Mouse (Mus musculus) brain, embryonic 18.5 days (tissue): ENCODE measurements at regions not wholly inside any gene's neighbourhood (a gene's known extent, or its start where the extent isn't known, plus 50 kb on each side); places are given as distances from the start of the nearest gene placed in this dataset.
"Not testable (repeated sequence)": the region's sequence is repeated elsewhere in the genome, so short reads cannot be mapped to it uniquely, and the experiment has no call there.

Source experiments
- DNase-seq: peaks from one replicate; pipeline ENCODE4 v3.0.0-alpha.2; 2012; ENCODE audit warnings: low read depth, low spot score

DNA sequence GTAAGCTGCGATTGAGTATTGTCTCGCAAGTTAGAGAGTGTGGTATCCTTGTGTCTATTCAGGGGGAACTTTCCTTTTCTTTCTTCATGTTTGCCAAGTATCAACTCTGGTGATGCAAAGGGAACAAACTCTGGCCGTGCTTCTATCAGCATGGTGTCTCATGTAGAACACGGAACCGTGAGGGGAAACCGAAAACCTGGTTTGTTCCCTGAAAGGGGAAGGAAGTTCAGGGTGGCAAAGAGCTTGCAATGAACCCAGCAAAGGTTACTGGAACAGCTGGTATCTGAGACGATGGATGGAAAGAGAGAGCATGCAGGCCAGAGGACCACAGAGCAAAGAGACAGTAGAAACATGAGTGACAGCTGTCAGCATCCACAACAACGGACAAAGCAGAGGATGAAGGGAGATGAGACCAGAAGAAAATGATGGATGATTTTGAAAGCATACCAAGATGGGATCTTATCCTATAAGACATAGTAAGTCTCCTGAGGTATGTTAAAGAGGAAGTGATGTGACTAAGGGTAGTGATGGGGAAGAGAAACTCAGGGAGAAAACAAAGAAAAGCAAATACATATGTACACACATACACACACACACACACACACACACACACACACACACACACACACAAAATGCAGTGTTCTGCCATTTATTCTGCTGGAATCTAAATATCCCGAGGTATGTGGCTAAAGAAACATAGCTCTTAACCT is 199.8 kb upstream of the Peli2 start:
- DNase-seq = no peak

DNA sequence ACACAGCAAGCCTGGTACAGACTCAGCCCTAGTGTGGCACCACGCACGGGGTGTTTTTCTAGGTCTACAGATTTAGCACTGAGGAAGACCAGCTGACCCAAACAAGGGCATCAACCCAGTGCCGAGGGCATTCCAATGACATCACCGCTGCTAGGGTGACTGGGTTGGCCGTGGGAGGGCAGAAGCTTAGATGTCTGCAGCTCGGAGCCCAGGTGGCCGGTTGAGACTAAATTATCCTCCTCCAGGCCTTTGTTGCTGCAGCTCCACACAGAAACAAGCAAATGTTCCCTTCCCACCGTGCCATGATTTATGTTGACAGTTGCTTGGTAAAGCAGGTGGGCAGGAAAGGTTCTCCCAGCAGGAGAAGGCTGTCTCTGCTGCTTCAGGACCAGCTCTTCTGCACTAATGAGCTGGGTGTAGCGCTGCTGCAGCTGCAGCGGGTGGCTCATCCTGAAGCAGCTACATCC is 198.8 kb upstream of the Peli2 start:
- DNase-seq = no peak

DNA sequence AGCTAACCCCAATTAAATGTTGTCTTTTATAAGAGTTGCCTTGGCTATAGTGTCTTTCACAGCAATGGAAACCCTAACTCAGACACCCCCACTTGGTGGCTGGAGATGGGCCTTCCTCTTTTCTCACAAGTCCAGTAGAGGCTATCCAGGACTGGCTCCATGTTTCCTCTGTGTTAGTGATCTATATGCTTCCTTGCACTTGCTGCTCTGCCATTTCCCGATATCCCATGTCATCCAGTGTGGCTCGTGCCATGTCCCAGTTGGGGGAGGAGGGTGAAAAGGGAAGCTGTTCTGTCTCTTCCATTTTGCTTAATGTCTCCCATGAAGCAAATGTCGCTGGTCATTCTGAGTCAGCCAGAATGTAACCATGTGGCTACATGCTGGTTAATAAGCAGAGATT is 194.2 kb upstream of the Peli2 start:
- no peak for DNase-seq

DNA sequence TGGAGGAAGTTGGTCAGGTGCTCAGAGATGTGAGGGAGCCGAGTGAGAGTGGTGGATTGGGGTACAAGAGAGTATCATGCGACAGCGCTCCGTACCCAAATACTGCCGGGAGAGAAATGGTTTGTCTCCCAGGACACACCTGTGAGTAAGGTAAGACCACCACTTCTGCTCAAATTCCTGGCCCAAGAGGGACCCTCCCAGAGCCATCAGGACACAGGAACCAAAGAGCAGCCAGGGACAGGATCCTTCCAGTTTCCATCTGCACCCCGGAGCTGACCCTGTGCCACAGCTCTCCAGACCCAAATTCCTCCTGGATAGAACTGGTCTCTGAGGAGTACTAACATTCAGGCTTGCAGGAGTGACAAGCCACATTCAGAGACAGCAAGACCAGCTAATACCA is 185.2 kb upstream of the Peli2 start:
- no peak for DNase-seq

DNA sequence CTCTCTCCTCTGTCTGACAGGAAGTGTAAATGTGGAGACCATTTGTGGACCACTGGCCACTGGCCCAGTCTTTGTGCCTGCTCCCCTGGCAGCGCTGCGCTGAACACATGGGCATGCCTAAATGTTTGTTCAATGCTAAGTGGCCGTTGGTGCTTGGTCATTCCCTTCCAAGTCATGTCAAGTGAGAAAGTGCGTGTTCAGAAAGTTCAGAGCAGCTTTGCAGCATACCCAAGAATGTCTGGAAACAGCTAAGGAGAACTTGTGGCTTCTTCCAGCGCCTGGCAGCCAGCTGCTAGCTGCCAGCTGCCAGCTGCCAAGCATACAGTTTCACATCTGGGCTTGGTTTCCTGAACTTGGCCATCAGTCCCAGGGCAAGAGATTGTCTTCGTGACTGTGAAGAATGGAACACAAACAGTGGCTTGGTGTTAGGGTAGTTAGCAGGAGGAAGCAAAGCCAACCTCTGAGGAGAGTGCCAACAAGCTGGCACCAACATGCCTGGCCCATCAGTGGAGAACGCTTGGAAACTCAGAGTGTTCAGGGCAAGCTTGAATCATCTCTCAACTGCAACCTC is 183.5 kb upstream of the Peli2 start:
- DNase-seq = no peak

DNA sequence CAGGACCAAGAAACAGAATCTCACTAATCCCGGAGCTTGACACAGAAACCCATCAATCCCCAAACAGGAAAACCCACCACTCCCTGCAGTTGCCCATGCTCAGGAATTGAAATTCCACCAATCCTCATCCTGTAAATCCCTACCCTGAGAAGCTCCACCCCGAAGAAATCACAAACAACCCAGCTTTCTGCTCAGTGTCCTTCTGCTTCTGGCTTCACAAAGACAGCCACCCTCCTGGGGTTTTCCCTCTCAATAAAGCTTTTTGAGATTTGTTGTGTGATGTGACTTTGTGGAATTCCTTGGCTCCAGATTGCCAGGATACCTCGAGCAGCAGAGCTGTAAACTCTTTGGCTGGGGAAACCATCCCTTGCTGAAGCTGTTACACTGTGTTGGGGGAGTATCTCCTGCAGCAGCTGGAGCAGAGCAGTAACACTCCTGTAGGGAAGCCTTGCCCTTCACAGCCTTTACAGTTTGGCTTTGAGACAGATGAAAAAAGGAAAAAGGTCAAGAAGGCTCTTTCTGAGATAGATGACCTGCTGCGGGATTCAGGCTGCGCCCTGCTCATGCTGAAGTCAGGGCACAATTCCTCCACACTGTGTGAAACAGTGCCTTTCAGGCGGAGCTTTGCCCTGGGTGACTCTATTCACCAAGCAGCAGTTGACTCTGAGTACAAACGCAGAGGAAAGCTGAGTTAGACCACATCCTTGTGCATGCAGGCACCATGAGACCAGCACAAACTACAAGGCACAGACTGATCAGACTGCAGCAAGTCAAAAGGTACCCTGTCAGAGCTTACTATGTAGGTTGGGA is 180.6 kb upstream of the Peli2 start:
- no peak for DNase-seq

DNA sequence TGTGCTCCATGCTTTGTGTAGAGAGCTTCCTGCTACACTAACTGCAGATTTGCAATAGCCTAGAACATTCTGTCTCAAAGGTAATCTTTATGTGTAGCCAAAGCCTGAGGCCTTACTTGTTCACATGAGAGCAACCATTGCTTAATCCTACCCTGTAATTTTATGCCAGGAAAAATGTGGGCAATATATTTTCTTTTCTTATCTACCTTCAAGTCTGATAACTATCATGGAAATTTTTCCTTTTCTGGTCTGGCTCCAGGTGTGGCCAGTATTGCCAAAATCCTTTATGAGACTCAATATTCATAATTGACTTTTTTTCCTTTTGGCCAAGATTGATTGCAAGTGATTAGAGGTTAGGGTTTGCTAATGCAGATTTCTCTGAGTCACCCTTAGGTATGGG is 178.0 kb upstream of the Peli2 start:
- DNase-seq = no peak

DNA sequence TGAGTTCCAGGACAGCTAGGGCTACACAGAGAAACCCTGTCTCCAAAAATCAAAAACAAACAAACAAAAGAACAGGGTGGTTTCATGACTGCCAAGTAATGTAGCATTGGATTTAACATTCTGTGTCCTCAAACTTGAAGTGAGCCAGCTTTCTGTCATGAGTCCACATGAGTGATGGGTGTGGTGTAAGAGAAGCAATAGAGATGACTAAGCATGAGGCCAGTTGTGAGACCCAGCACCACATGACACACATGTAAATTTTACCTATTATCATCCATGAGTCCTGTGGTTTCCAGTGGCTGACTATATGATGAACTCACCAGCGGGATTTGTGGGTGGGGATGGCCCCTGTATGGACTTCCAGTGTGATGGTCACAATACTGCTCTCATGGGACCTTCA is 176.0 kb upstream of the Peli2 start:
- DNase-seq = no peak

DNA sequence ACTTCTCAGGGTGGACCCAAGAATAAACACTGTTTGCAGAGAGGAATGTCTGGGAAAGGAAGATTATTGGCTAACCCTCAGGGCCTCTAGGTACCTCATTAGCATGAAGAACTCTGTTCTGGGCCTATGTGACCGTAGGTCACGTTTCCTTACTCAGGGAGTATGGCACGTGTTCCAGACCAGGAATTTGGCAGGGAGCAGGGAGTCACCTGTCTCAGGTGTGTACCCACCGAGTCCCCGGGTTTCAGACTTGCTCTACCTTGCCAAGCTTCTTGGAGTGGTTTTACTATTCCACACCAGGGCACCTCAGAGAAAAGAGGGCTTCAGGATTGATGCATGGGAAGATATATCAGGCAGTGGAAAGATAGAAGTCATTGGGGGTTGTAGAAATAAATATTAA is 169.6 kb upstream of the Peli2 start:
- no peak for DNase-seq

DNA sequence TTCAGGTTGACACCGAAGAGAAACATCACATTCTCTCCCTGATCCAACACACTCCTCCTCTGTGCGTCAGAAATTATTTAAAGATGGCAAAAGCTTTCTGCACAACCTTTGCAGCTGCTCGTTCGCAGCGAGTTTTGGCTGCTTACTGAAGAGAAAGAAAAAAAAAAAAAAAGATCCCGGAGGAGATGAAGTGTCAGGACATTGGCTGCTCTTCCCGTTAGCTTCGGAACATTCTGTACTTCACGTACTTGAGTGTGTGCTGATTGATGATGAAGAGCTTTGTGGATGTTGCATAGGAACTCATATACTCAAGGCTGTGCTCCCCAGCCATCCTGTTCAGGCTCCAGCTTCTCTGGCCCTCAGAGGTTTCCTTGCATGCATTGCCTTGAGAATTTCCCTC is 162.5 kb upstream of the Peli2 start:
- DNase-seq = no peak

DNA sequence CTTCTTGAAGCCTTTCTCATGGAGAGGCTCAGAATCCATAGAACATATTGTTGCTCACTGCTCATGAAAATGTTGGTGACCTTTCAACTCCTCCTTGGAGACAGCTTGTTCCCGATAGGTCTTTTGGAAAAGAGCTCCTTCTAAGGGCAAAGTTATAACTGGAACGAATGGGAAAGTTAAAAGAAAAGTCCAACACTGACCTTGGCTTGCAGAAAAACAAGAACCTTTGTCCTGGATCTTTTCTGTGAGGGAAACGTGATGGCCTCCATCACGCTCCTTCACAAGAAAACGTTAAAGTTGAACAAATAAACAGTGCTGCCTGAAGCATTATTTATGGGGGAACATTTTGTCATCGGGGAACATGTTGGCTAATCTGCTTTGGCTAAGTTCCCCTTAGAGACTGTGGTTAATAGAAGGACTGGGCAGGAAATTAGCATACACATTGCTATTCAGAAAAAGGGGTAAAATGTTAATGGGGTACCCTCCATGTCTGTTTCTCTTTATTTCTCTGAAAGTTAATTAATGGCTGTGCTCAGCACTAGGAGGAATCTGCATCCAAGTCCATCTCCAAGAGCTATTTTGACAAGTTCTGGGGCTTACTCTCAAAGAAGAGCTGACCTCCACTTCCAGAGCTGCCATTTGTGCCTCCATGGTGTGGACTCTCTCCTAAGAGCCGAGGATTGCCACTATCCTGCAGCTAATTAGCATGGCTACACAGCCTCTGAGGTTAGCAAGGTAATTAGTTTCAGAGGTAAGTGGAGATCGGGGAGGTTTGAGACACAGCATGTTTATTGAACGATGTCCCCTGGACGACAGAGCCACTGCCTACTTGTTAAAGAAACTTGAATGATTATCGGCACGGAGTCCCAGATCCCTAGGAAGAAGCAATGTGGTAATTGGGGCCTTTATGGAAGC is 161.0 kb upstream of the Peli2 start:
- no peak for DNase-seq

DNA sequence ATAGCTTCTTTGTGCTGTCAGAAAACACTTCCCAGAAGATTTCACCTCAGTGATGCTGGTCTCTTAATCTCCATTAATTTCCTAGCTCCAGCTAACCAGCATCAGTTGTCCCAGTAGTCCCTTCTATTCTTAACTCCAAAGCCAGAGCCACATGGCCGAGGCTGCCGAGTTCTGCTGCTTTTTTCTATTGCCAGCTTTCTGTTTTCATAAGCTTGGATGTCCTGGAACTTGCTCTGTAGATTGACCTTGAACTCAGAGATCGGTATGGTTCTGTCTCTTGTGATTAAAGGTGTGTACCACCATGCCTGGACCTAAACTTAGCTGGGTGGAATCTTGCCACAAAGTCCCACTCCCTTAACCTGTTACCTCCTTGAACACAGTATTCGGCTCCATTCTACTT is 155.8 kb upstream of the Peli2 start:
- DNase-seq = not testable (repeated sequence)

DNA sequence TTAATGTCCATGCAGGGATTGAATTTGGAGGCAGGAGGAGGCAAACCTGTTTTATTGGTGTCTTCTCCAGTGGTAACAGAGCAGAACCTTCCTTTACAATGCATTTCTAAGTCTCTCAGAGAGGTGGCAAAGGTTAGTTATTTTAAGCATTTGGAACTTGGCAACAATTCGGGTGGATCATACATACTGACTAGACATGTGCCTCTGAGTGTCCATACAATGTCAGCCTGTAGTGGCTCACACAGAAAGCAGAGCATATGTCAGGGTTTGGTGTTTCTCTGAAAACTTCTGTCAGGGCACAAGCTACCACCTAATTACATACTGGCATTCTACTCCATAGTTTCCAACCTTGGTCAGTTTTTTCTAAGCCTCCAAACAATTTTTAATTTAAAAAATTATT is 150.8 kb upstream of the Peli2 start:
- DNase-seq = no peak

DNA sequence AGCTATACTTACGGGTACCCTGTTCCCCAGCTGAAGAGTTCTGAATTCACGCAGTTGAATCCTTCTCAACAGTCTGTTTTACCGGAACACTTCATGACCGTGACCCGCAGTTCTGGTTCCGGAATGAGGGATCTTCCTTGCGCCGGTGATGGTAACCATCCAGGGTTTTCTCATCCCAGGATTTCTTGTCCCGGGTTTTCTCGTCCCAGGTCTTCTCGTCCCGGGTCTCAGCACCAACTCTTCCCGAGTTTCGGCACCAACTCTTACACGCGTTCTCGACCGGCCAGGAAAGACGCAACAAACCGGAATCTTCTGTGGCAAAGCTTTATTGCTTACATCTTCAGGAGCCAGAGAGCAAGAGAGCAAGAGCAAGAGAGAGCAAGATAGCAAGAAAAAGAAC is 147.5 kb upstream of the Peli2 start:
- DNase-seq = not testable (repeated sequence)

DNA sequence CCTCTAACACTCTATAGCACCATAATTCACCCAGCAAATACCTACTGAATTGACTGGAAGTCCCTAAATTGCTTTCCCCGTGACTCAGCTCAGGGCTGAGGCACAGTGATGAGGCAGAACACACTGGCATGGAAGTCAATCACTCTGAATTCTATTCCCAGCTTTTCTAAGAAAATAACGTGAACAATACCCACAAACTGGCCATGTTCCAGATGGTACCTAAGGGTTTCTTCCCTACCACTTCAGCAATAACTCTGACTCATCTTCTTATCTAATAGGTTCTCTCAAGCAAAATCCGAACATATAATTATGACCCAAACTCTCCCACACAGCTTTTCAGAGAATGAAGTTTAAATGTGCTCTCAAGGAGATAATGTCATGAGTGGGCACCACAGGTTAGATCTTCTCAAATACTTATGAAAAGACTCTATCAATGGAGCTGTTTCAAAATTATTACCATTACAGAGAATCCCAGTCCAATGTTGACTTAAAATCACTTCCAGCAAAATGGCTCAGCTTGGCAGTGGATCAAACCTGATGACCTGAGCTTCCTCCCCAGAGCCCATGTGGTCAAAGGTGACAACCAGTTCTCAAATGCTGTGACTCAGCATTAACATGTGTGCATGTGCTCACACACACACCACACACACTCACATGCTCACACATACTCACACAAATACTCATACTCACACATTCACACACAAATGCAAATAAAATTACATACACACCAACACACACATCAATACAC is 137.5 kb upstream of the Peli2 start:
- DNase-seq = no peak

DNA sequence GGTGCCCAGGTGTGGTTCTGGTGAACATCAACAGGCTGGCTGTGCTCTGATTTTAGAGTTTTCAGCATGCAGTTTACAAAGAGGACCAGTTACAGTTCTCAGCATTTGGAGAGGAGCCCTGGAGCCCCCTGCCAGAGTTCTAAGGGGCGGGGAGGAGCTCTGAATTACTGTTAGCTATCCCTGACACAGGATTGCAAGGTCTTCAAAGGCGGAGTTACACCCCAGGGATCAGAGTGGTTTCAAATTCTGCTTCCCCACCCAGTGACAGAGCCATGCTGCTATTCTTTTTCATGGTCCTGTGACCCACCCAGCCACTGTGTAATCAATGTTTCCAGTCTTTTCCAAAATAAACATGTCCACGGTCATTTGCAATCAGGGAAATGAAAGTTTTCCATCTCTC is 134.1 kb upstream of the Peli2 start:
- no peak for DNase-seq

DNA sequence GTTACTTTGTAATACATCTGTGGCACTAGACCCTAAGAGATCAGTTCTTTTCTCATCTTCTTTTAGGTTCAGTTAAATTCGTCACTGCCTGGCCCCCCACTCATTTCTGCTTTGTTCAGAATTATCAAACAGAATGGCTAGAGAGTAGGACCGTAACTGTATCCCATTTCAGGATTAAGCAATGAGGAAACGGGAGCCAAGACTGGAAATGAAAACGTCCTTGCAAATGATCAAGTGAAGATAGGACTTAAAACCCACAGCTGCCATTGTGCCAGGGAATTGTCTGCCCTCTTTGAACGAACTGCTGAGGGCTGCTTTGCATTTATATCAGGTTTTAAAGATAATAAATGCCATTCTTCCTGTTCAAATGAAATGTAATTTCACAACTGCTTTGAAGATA is 133.7 kb upstream of the Peli2 start:
- DNase-seq = no peak

DNA sequence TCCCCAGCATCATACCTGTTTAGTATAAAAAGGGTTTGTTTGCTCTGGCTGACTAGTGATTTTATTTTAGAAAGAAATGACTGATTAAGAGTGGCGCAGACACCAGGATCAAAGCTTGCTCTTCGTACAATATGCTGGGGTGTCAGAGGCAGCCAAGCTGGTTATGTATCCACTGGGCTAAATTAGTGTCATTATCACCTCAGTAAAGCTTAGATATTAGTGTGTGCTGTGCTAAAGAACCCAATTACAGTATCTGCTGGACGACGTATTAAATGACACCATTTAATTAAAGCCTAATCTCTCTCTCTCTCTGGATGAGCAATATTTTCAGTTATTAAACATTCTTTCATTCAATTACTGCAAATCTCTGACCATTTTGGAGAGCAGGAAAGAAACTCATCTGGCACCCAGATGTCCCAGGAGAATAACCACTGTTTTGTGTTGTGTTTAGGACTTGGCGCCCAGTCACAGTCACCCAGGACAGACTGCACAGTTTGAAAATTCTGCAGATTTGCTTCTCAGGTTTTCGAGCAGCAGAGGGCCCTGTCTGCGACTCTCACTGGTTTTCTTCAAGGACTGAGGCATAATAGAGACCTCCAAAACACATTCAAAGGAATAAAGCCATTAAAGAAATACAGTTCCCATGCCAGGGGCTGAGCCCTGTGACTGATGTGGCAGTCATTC is 133.1 kb upstream of the Peli2 start:
- no peak for DNase-seq

DNA sequence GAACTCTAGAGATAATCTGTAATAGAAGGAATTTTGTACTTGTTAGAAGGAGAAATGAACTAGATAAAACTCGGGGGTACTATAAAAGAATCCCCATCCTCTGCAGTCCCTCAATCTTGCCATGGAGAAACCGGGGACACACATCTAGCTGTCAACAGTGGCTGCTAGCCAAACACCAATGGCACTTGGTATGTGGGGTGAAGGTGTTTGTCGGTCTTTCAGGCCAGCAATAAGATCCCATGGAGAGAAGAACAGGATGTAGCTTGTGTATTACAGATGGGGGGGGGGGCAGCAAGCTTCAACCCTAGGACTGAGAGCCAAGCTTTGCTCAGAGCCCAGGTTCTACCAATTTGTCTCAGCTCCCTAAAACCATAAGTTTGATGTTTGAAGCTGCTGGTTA is 132.5 kb upstream of the Peli2 start:
- no peak for DNase-seq

DNA sequence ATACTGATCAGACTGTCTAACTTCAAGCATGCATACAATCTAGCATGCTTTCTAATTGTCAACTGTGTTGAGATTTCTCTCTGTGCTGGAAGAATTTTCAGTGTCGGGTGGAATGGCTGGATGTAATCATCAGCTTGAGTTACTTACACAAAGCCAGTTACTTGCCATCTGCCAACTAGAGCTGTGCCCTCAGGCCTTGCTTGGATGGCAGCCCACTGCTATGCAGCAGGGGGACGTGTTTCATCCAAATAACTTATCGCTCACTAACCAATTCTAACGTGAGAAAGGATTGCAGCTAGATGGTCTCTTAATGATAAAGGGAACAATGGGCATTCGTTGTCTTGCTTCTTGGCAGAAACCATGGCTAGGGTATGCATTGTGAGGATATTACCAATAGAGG is 131.3 kb upstream of the Peli2 start:
- no peak for DNase-seq

DNA sequence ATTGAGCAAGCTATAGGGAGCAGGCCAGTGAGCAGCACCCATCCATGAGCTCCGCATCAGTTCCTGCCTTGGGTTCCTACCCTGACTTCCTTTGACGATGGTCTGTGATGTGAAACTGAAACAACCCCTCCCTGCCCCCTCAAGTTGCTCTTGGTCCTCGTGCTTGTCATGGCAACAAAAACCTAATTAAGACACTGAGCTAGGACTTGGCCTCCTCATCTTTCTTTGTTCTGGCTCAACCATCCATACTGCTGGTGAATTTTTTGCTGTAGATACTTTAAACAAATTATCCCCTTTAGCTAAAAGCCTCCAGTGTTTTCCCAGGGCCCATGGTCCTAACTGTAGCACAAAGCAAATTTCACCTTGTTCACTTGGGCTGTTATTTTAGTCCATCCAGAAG is 129.9 kb upstream of the Peli2 start:
- DNase-seq = no peak
